Mouse (Mus musculus) hindbrain, postnatal 0 days (tissue): ENCODE measurements around the gene Ift88. TPM values are rescaled to one million over a fixed set of nuclear protein-coding genes. Genes with fewer than 3 reads are reported as not detected.

Experiments
- ATAC-seq: fragments of 200-750 bp; cut with Nextera tagmentation; 2 replicates; pipeline ENCODE4 v1.8.0; 2017; ENCODE audit warnings: mild to moderate bottlenecking, moderate TSS enrichment, moderate library complexity
- DNase-seq: peaks from one replicate; pipeline ENCODE4 v3.0.0-alpha.2; 2015; ENCODE audit warnings: low spot score
- H3K27ac ChIP-seq: fragments of 300-500 bp; sonication (generic); 2 replicates; pipeline ENCODE4 v1.5.1; 2014; ENCODE audit warnings: mild to moderate bottlenecking
- H3K27me3 ChIP-seq: fragments of 300-500 bp; sonication (generic); 2 replicates; pipeline ENCODE4 v1.6.1; 2014; ENCODE audit warnings: low read length, mixed read lengths; ENCODE audit not compliant: insufficient read depth
- H3K36me3 ChIP-seq: fragments of 300-500 bp; sonication (generic); 2 replicates; pipeline ENCODE4 v1.6.1; 2014; ENCODE audit warnings: low read length, mixed read lengths; ENCODE audit not compliant: insufficient read depth
- H3K4me1 ChIP-seq: fragments of 300-500 bp; sonication (generic); 2 replicates; pipeline ENCODE4 v1.6.1; 2014; ENCODE audit warnings: antibody characterized with exemption, low read length, mixed read lengths; ENCODE audit not compliant: insufficient read depth
- H3K4me2 ChIP-seq: fragments of 300-500 bp; sonication (generic); 2 replicates; pipeline ENCODE4 v1.6.1; 2014; ENCODE audit warnings: low read depth, mild to moderate bottlenecking, low read length, moderate library complexity, mixed read lengths
- H3K4me3 ChIP-seq: fragments of 300-500 bp; sonication (generic); 2 replicates; pipeline ENCODE4 v1.5.1; 2014; ENCODE audit warnings: low read length
- H3K9ac ChIP-seq: fragments of 300-500 bp; sonication (generic); replicated peaks from 2 replicates; pipeline ENCODE4 v1.6.1; 2014; ENCODE audit warnings: mild to moderate bottlenecking, low read length, moderate library complexity, mixed read lengths
- H3K9me3 ChIP-seq: fragments of 300-500 bp; sonication (generic); 2 replicates; pipeline ENCODE4 v1.6.1; 2016; ENCODE audit warnings: low read length, mixed read lengths
- CTCF ChIP-seq: IDR thresholded peaks from 2 replicates; pipeline ENCODE4 v1.5.1; 2016; ENCODE audit warnings: antibody characterized with exemption, control low read depth, low read depth
- WGBS: fragments of 180-500 bp; shearing (Covaris S2); extraction: QIAGEN DNeasy Blood & Tissue Kit; methylation state at CpG from one replicate; pipeline ENCODE4 v1.1.7; 2014; 5-methylcytosine and 5-hydroxymethylcytosine counted together
- polyA plus RNA-seq: library from polyadenylated mRNA; unstranded; fragments of >200 nt; fragmentation: Nextera tagmentation; extraction: Ambion mirVana; gene quantifications from 2 replicates; pipeline ENCODE4 v1.2.1, GENCODE M21; 2015
- total RNA-seq: library from RNA; depleted of rRNA; stranded (reverse); fragments of >200 nt; gene quantifications from 2 replicates; pipeline ENCODE4 v1.2.3, GENCODE M21; 2014

Gene Ift88
- total and polyA plus RNA-seq, 2 experiments from 2014 or later: 15.2 to 18.4 TPM

DNA sequence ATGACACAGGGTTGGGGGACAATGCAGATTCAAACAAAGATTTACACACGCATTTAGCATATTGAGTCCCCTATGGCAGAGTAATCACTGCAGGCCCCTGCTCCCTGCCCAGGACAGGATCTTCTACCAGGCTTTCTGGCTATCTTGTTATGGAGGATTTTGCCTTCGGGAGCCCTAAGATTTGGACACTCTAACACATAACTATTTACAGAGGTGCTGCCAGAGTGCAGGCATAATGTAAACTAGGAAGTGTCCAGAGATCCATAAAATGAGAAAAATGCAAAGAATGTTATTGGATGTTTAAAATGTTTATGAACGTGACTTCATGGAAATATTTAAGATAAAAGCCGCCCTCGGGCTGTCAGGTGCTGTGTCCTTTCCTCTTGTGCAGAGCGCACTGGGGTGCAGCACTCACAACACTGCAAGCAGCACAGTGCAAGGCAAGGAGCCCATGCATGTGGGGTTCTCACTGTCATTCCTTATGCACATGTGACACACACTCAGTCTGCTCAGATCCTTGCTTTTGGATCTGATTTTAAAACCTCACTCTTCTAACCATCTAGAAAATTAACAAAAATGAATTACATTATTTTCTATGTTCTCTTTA is 91.4 kb downstream of the Ift88 start:
- H3K9me3 ChIP-seq: no peaks in the 10 kb centered on the region
- no peak overlapping the region for H3K4me2 ChIP-seq
- WGBS: 87% methylated on average over 6 of the region's 6 CpGs
- no peaks in the 10 kb centered on the region for H3K27me3 ChIP-seq
- H3K27ac ChIP-seq: no peak overlapping the region
- DNase-seq: no peak
- no peaks in the 10 kb centered on the region for H3K36me3 ChIP-seq
- H3K9ac ChIP-seq: no peak overlapping the region
- TF ChIP-seq CTCF: no peak
- no peak for ATAC-seq
- no peak overlapping the region for H3K4me3 ChIP-seq
- no peaks in the 10 kb centered on the region for H3K4me1 ChIP-seq

DNA sequence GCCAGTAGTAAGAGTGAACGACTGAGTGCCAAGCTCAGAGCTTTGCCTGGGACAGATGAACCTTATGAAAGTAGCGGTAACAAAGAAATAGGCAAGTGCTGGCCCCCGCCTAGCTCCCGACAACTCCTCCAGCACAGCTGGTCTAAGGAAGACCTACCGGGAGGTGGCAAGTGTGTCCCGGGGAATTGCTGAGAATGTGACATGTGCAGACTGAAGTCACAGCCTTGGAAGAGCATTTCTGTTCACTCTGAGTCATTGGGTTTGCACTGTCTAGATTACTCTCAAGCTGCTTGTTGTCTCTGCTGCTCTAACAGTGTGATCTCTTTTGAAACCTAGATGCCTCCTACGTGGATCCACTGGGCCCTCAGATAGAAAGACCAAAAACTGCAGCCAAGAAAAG is 93.1 kb downstream of the Ift88 start:
- Histone ChIP-seq H3K9ac (no peak overlapping the region), H3K27ac (no peak overlapping the region), H3K4me3 (no peak overlapping the region), H3K36me3 (no peaks in the 10 kb centered on the region), H3K9me3 (no peaks in the 10 kb centered on the region), H3K4me2 (no peak overlapping the region), H3K27me3 (no peaks in the 10 kb centered on the region), H3K4me1 (no peaks in the 10 kb centered on the region)
- DNase-seq: no peak
- WGBS: 83% methylated on average over 7 of the region's 7 CpGs
- TF ChIP-seq CTCF: no peak
- ATAC-seq: no peak

DNA sequence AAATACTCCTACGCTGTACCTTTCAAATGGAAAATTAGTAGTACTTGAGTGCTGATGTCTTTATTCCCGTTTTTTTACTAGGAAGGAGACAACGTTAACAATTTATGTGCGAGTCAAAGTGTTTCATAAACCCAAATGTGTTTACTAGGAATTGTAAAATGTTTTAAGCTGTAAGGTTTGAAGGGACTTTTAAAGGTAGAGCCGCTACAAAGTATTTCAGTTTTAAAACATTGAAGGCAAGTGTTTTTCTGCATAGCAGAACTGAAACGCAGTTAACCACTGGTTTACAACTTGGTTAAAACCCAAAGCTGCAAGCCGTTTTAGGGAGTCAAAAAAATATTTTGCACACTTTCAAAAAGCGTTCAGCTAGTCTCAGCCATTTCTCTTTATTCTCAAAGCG is 99.9 kb downstream of the Ift88 start:
- H3K27ac ChIP-seq: no peak overlapping the region
- H3K36me3 ChIP-seq: no peaks in the 10 kb centered on the region
- no peak overlapping the region for H3K9ac ChIP-seq
- DNase-seq (no peak), ATAC-seq (no peak)
- 86% methylated on average over 9 of the region's 9 CpGs for WGBS
- H3K4me3 ChIP-seq: peak overlapping the region; percentile 63; the same call in 1 of the 2 replicates
- H3K4me2 ChIP-seq: no peak overlapping the region; the same call in 1 of the 2 replicates
- H3K4me1 ChIP-seq: no peaks in the 10 kb centered on the region
- H3K27me3 ChIP-seq: no peaks in the 10 kb centered on the region
- TF ChIP-seq CTCF: no peak
- H3K9me3 ChIP-seq: no peaks in the 10 kb centered on the region

DNA sequence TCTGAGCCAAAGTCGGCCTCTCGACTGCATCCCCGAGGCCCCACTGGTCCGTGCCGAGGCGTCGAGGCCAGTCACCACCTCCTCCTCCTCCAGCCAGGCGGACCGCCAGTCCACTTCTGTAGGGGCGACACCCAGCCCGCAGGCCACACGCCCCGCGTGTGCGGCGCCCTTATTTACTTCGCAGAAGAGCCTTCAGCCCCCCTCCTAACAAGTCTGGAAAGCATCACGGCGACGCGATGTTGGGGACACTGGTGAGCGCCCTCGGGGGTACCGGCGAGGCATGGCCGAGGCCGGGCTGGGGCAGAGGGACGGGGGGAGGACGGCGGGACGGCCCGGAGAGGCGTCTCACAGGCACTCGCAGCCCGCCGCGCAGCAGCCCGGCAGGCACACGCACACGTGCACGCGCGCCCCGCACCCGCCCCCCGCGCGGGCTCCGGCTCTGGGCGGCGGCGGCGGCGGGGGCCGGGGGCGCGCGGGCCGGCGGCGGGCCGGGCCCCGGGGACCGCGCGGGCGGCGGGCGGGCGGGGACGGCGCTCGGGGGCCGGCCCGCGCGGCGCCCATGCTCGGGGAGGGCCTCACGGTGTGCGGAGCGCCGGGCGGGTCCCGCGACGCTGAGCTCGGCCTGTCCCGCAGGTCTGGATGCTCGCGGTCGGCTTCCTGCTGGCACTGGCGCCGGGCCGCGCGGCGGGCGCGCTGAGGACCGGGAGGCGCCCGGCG is 101.0 kb downstream of the Ift88 start, which contains the start of gene Il17d:
Gene Il17d (plus strand): TSS at position 107 of the 717 bp plus-strand sequence.
- WGBS: under 1% methylated on average over 35 of the region's 104 CpGs
- DNase-seq (peak; percentile 69), ATAC-seq (peak; percentile 51)
- TF ChIP-seq CTCF: no peak
- H3K27ac ChIP-seq: peak within 1 kb of the TSS; percentile 78
- no peaks in the 10 kb centered on the region for H3K27me3 ChIP-seq
- H3K9me3 ChIP-seq: no peaks in the 10 kb centered on the region
- no peaks in the 10 kb centered on the region for H3K4me1 ChIP-seq
- H3K4me3 ChIP-seq: peak within 1 kb of the TSS; percentile 63
- H3K4me2 ChIP-seq: peak within 1 kb of the TSS; percentile 73
- peak within 1 kb of the TSS; percentile 73 for H3K9ac ChIP-seq
- H3K36me3 ChIP-seq: no peaks in the 10 kb centered on the region

DNA sequence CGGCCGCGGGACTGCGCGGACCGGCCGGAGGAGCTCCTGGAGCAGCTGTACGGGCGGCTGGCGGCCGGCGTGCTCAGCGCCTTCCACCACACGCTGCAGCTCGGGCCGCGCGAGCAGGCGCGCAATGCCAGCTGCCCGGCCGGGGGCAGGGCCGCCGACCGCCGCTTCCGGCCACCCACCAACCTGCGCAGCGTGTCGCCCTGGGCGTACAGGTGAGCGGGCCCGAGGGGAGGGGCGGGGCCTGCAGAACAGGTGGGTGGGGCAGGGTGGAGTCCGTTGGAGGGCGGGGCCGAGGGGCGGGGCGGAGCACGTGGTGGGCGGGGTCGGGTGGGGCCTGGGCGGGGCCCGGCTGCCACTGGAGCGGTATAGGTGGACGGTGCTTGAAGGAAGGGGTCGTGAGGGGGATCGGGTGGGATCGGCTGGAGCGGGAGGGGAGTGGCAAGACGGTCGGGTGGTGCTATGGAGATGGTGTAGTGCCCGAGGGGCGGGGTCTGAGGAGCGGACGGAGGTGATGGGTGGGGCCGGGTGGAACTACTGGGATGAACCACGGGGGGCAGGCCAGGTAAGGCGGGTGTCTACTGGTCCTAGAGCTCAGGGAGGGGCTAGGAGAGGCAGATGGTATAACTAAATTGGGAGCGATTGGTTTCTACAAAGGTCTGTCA is 101.7 kb downstream of the Ift88 start:
- peak; percentile 58 for DNase-seq
- peak overlapping the region; percentile 73 for H3K4me2 ChIP-seq
- no peaks in the 10 kb centered on the region for H3K27me3 ChIP-seq
- H3K4me1 ChIP-seq: no peaks in the 10 kb centered on the region
- 1% methylated on average over 46 of the region's 60 CpGs for WGBS
- H3K27ac ChIP-seq: peak overlapping the region; percentile 78
- peak overlapping the region; percentile 73 for H3K9ac ChIP-seq
- H3K9me3 ChIP-seq: no peaks in the 10 kb centered on the region
- TF ChIP-seq CTCF: peak; percentile 16; the same call in 1 of the 2 replicates
- no peaks in the 10 kb centered on the region for H3K36me3 ChIP-seq
- ATAC-seq: peak; percentile 78
- peak overlapping the region; percentile 63 for H3K4me3 ChIP-seq

DNA sequence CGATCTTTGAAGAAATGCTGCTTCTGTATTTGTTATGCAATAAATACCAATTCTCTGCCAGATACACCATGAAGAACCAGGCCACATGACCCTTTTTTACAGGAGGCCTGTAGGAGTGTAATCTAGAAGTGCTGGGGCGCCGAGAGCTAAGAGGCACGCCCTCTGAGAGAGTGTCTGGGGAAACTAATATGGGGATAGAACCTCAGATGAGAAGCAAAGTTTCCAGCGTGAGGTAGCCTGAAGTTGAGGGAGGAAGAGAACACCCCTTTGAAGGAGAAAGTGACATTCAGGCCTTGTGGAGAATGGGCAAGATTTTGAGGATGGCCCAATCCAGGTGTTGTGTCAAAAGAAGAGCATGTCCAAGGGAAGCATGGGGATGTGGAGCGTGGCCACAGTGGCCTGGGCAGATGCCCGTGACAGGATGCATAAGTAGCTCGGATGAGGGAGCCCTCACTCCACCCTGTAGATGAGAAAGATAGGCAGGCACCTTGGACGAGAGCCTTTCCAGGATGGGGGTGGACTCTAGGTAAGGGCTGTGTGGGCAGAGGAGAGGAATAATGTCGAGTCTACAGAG is 102.3 kb downstream of the Ift88 start:
- no peak for TF ChIP-seq CTCF
- 63% methylated on average over 10 of the region's 10 CpGs for WGBS
- no peak overlapping the region for H3K9ac ChIP-seq

More for the DNA sequence above, 102.3 kb downstream of the Ift88 start:
- peak; percentile 27 for ATAC-seq
- DNase-seq: no peak
- H3K4me3 ChIP-seq: peak overlapping the region; percentile 63
- no peaks in the 10 kb centered on the region for H3K4me1 ChIP-seq
- peak overlapping the region; percentile 73 for H3K4me2 ChIP-seq
- no peaks in the 10 kb centered on the region for H3K9me3 ChIP-seq
- no peaks in the 10 kb centered on the region for H3K27me3 ChIP-seq
- no peaks in the 10 kb centered on the region for H3K36me3 ChIP-seq
- H3K27ac ChIP-seq: peak overlapping the region; percentile 78; the same call in 1 of the 2 replicates
